Mouse (Mus musculus) liver, embryonic 14.5 days (tissue): ENCODE measurements around the gene Fgfr2. TPM values are rescaled to one million over a fixed set of nuclear protein-coding genes. Genes with fewer than 3 reads are reported as not detected.

Experiments
- ATAC-seq: fragments of 200-750 bp; cut with Nextera tagmentation; 2 replicates; pipeline ENCODE4 v1.8.0; 2017; ENCODE audit warnings: moderate number of reproducible peaks, mild to moderate bottlenecking, moderate library complexity; ENCODE audit not compliant: insufficient read depth
- DNase-seq, 3 experiments: peaks; one replicate each; pipeline ENCODE4 v3.0.0-alpha.2; 2012 to 2013; ENCODE audit warnings: low read depth in 3 of 3, low spot score in 3 of 3
- H3K27ac ChIP-seq: fragments of 300-500 bp; sonication (generic); 2 replicates; pipeline ENCODE4 v1.5.1; 2014; ENCODE audit warnings: moderate library complexity, mild to moderate bottlenecking, control low read depth, inconsistent platforms
- H3K27me3 ChIP-seq: fragments of 300-500 bp; sonication (generic); 2 replicates; pipeline ENCODE4 v1.6.1; 2014; ENCODE audit warnings: mild to moderate bottlenecking, low read length, moderate library complexity; ENCODE audit not compliant: control insufficient read depth, insufficient read depth
- H3K36me3 ChIP-seq: fragments of 300-500 bp; sonication (generic); replicated peaks from 2 replicates; pipeline ENCODE4 v1.6.1; 2014; ENCODE audit warnings: low read depth; ENCODE audit not compliant: control insufficient read depth, insufficient read depth
- H3K4me1 ChIP-seq, 2 experiments: fragments of 200-500 bp in 1 of 2; fragments of 300-500 bp in 1 of 2; sonication (generic) in 1 of 2; replicated peaks; 2 replicates each; pipeline ENCODE4 v1.6.1; 2012 to 2014; ENCODE audit warnings: antibody characterized with exemption in 1 of 2, inconsistent platforms in 1 of 2, low read length in 1 of 2; ENCODE audit not compliant: control insufficient read depth in 2 of 2, insufficient read depth in 2 of 2
- H3K4me2 ChIP-seq: fragments of 300-500 bp; sonication (generic); 2 replicates; pipeline ENCODE4 v1.6.1; 2014; ENCODE audit warnings: low read depth, mild to moderate bottlenecking, control low read depth, moderate library complexity
- H3K4me3 ChIP-seq, 2 experiments: fragments of 200-500 bp in 1 of 2; fragments of 300-500 bp in 1 of 2; sonication (generic) in 1 of 2; 2 replicates each; pipeline ENCODE4 v1.5.1; 2012 to 2014; ENCODE audit warnings: low read depth in 2 of 2, low read length in 2 of 2, mild to moderate bottlenecking in 2 of 2, control low read depth in 1 of 2, inconsistent platforms in 1 of 2, moderate library complexity in 1 of 2; ENCODE audit not compliant: insufficient read depth in 1 of 2
- H3K9ac ChIP-seq: fragments of 300-500 bp; sonication (generic); replicated peaks from 2 replicates; pipeline ENCODE4 v1.6.1; 2014; ENCODE audit warnings: mild to moderate bottlenecking, control low read depth, moderate library complexity
- H3K9me3 ChIP-seq: fragments of 300-500 bp; sonication (generic); 2 replicates; pipeline ENCODE4 v1.6.1; 2016; ENCODE audit warnings: low read length, mixed read lengths; ENCODE audit not compliant: control insufficient read depth
- CTCF ChIP-seq: IDR thresholded peaks from 2 replicates; pipeline ENCODE4 v1.5.1; 2016; ENCODE audit warnings: antibody characterized with exemption, low read depth, control low read depth
- EP300 ChIP-seq: IDR thresholded peaks from 2 replicates; pipeline ENCODE4 v1.6.1; 2016; ENCODE audit warnings: antibody characterized with exemption, low read depth
- WGBS: fragments of 180-500 bp; shearing (Covaris S2); extraction: QIAGEN DNeasy Blood & Tissue Kit; methylation state at CpG from one replicate; pipeline ENCODE4 v1.1.7; 2014; ENCODE audit not compliant: insufficient replicate concordance; 5-methylcytosine and 5-hydroxymethylcytosine counted together
- polyA plus RNA-seq, 2 experiments: library from polyadenylated mRNA; depleted of rRNA in 1 of 2; stranded (reverse) in 1 of 2; unstranded in 1 of 2; fragments of >200 nt; fragmentation: Nextera tagmentation in 1 of 2; extraction: Ambion mirVana in 1 of 2; gene quantifications; 2 replicates each; pipeline versions ENCODE4 v1.2.1 to v1.2.3; 2012 to 2014

The Fgfr2 gene
- polyA plus RNA-seq, 2 experiments: 7.9 to 8.8 TPM

DNA sequence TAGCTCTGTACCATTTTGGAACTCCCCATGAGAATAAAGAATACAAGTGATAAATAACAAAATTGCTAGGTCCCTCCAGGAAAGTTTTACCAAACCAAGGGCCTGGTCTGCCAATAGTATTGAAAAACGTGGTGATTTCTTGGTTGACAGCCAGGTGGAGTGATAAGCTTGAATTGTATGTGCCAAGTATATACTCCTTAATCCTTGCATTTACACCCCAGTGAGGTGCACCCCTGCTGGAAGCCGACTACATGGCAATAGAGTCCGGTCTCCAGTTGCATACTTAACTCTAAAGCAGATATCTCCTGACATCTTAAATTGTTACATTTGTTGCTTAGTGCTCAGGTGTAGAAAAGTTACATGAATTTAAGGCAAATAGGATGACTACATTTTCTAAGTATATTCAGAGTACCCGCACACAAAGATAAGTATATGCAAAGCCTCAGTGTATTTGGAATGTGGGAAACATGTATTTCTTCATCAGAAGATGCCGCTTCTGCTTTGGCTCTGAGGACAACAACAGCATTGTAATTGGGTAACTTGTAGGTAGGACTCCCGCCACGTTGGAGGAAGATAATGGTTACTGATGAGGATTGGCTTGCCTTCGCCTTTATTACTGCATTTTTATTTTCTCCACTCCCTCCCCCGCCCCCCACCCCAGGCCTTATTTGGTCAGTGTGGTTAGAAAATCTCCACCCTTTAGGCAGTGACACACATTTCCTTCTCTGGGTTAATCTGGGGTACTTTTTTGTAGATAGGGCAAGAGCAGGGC lies 1751.1 kb downstream of the Fgfr2 start:
- DNase-seq: peak in 1 of 3 experiments; percentile 35
- H3K4me3 ChIP-seq: peak overlapping the region in 1 of 2 experiments; percentile 63; a peak in 2 of 4 replicates
- no peak for ATAC-seq
- no peak overlapping the region for H3K27ac ChIP-seq
- TF ChIP-seq CTCF: peak; percentile 36; the same call in 1 of the 2 replicates
- TF ChIP-seq EP300: no peak
- H3K36me3 ChIP-seq: no peaks in the 10 kb centered on the region
- H3K4me1 ChIP-seq: peaks cover 2 to 10% of the 10 kb centered on the region in 2 experiments
- H3K27me3 ChIP-seq: no peaks in the 10 kb centered on the region
- 32% methylated on average over 9 of the region's 9 CpGs for WGBS
- no peaks in the 10 kb centered on the region for H3K9me3 ChIP-seq
- peak overlapping the region; percentile 70 for H3K9ac ChIP-seq
- H3K4me2 ChIP-seq: peak overlapping the region; percentile 91

GRCm38 (mm10) chr7:131371470-131371860 lies 1751.7 kb downstream of the Fgfr2 start:
- peak; percentile 62; the same call in 1 of the 2 replicates for ATAC-seq
- Histone ChIP-seq H3K4me3 (peak overlapping the region; percentile 63 to 72), H3K27ac (peak overlapping the region; percentile 41), H3K9me3 (no peaks in the 10 kb centered on the region), H3K4me1 (peaks cover 2 to 10% of the 10 kb centered on the region in 2 experiments), H3K4me2 (peak overlapping the region; percentile 91), H3K27me3 (no peaks in the 10 kb centered on the region), H3K9ac (peak overlapping the region; percentile 70), H3K36me3 (no peaks in the 10 kb centered on the region)
- 5% methylated on average over 9 of the region's 9 CpGs for WGBS
- no peak for DNase-seq
- no peak for TF ChIP-seq EP300
- no peak for TF ChIP-seq CTCF

DNA sequence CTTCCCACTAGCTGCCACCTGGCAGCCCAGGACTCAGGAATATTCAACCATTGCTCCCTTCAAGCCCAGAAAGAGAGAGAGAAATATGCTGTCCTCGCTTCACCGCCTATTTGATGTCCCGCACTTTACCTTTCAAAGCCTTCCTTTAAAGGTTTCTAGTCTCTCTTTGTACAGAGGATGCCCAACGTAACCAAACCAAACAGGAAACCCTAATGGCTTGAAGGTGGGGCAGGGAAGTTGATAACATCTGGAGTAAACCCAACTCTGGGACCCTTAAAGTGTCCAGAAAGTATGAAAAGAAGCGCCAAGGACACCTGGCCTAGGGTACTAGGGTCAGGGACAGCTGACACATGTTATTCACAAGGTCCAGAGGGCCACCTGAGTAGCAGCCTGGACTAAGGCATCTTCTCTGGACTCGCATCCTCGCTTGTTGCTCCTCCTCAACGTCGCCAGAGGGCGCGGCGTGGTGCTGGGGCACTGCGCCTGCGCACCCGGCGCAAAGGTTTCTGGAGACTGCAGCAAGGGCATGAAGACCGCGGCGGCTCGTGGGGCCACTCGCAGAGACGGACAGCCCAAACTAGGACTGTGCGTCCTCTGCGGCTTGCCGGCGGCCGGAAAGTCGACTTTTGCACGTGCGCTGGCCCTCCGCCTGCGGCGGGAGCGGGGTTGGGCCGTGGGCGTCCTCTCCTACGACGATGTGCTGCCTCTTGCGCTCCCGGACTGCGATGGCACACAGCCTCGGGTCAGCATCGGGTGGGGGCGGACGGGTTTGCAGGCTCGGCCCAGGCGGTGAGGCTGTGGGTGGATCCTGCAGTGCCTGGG lies 1752.3 kb downstream of the Fgfr2 start, which contains the start of gene Pstk:
Gene Pstk (plus strand): TSS at position 494 of the 822 bp plus-strand sequence.
- DNase-seq: peak; percentile 79 to 80 (median 79)
- no peak for TF ChIP-seq EP300
- peak; percentile 97 for TF ChIP-seq CTCF
- Histone ChIP-seq H3K27ac (peak within 1 kb of the TSS; percentile 41), H3K9me3 (no peaks in the 10 kb centered on the region), H3K4me3 (peak within 1 kb of the TSS; percentile 63 to 72), H3K4me1 (peaks cover 2 to 10% of the 10 kb centered on the region in 2 experiments), H3K9ac (peak within 1 kb of the TSS; percentile 70), H3K4me2 (peak within 1 kb of the TSS; percentile 91), H3K27me3 (no peaks in the 10 kb centered on the region), H3K36me3 (no peaks in the 10 kb centered on the region)
- WGBS: 3% methylated on average over 47 of the region's 47 CpGs
- ATAC-seq: peak; percentile 93

GRCm38 (mm10) chr7:131364131-131364530 lies 1759.0 kb downstream of the Fgfr2 start:
- Histone ChIP-seq H3K9me3 (no peaks in the 10 kb centered on the region), H3K27me3 (no peaks in the 10 kb centered on the region), H3K36me3 (peaks cover 3% of the 10 kb centered on the region), H3K27ac (no peak overlapping the region), H3K9ac (no peak overlapping the region), H3K4me2 (no peak overlapping the region), H3K4me3 (no peak overlapping the region), H3K4me1 (peaks cover 9 to 13% of the 10 kb centered on the region in 2 experiments)
- TF ChIP-seq CTCF (no peak), EP300 (no peak)
- WGBS: 88% methylated on average over 8 of the region's 8 CpGs
- DNase-seq (no peak), ATAC-seq (no peak)
